8 mouse cellular contexts compared by ENCODE assay signal in genomic region chr12:51845261-51845660, GRCm38 (mm10). TPM values are rescaled to one million over a fixed set of nuclear protein-coding genes. Genes with fewer than 3 reads are reported as not detected.
A peak's percentile ranks its signal among the peaks of the same experiment; 100 is the strongest.
DNase-seq lines count a peak whose midpoint lies in the region; ATAC-seq and TF ChIP-seq lines count a peak whose summit lies in the region.

No protein-coding gene starts in this region.

- ATAC-seq in lung, postnatal 0 days = peak; percentile 1; the same call in 1 of the 2 replicates
- no peak; the same call in 1 of the 2 replicates for ATAC-seq in limb, embryonic 14.5 days (ENCODE audit: low FRiP score, low read depth)
- ATAC-seq in stomach, embryonic 15.5 days (ENCODE audit: insufficient read depth, low FRiP score, low read depth) = no peak

- no peaks in the 10 kb centered on the region for H3K27me3 ChIP-seq in lung, postnatal 0 days (replicated peaks; ENCODE audit: insufficient read depth, low read length)
- peaks cover 11% of the 10 kb centered on the region for H3K27me3 ChIP-seq in forebrain, embryonic 10.5 days (ENCODE audit: poor library complexity, severe bottlenecking)
- H3K27me3 ChIP-seq in limb, embryonic 14.5 days (ENCODE audit: control insufficient read depth, insufficient read depth, low read length) = no peaks in the 10 kb centered on the region
- no peaks in the 10 kb centered on the region for H3K27me3 ChIP-seq in stomach, embryonic 15.5 days (replicated peaks)

- TF ChIP-seq CTCF in lung, postnatal 0 days (IDR thresholded peaks at IDR 0.05) = no peak
- no peak for TF ChIP-seq CTCF in lung, adult 2 months (IDR thresholded peaks at IDR 0.05; ENCODE audit: insufficient read depth, low read length)

- DNase-seq in lung, postnatal 0 days (ENCODE audit: low spot score) = no peak
- DNase-seq in lung, adult 2 months = no peak
- no peak for DNase-seq in forebrain, embryonic 10.5 days (ENCODE audit: extremely low spot score, low spot score)
- DNase-seq in limb, embryonic 14.5 days (ENCODE audit: low spot score) = no peak
- DNase-seq in cerebellum, postnatal 14 days = no peak
- no peak for DNase-seq in layer of hippocampus, postnatal 10 days (ENCODE audit: low spot score in 2 of 2)
- DNase-seq in ovary, postnatal 10 days (ENCODE audit: low spot score) = no peak

- no peaks in the 10 kb centered on the region for H3K36me3 ChIP-seq in lung, postnatal 0 days (ENCODE audit: insufficient read depth, low read length)
- H3K36me3 ChIP-seq in forebrain, embryonic 10.5 days (replicated peaks) = no peaks in the 10 kb centered on the region
- no peaks in the 10 kb centered on the region for H3K36me3 ChIP-seq in limb, embryonic 14.5 days (ENCODE audit: control insufficient read depth, insufficient read depth, low read length)
- H3K36me3 ChIP-seq in stomach, embryonic 15.5 days = no peaks in the 10 kb centered on the region

- H3K27ac ChIP-seq in lung, postnatal 0 days (ENCODE audit: low read length) = peak overlapping the region; percentile 83; the same call in 1 of the 2 replicates
- peak overlapping the region; percentile 85 for H3K27ac ChIP-seq in forebrain, embryonic 10.5 days
- H3K27ac ChIP-seq in limb, embryonic 14.5 days (replicated peaks; ENCODE audit: low read depth, low read length) = 0 out of 2 replicates have a peak overlapping the region, but pooled peaks have one; percentile 76
- peak overlapping the region; percentile 95; the same call in 1 of the 2 replicates for H3K27ac ChIP-seq in stomach, embryonic 15.5 days

- no peak for TF ChIP-seq EP300 in lung, postnatal 0 days (IDR thresholded peaks at IDR 0.05)

- TF ChIP-seq POLR2A in lung, adult 2 months (IDR thresholded peaks at IDR 0.05; ENCODE audit: borderline replicate concordance, extremely low read depth, low read depth, low read length) = no peak
- no peak for TF ChIP-seq POLR2A in limb, embryonic 14.5 days (IDR thresholded peaks at IDR 0.05; ENCODE audit: borderline replicate concordance, extremely low read depth, insufficient read depth, insufficient read length)

- H3K4me1 ChIP-seq in lung, postnatal 0 days (ENCODE audit: insufficient read depth, low read depth, low read length) = peaks cover 2% of the 10 kb centered on the region; the same call in 1 of the 2 replicates
- peaks cover 9% of the 10 kb centered on the region for H3K4me1 ChIP-seq in lung, adult 2 months (ENCODE audit: control insufficient read depth, insufficient read depth, low read length)
- peaks cover 29% of the 10 kb centered on the region for H3K4me1 ChIP-seq in forebrain, embryonic 10.5 days
- H3K4me1 ChIP-seq in limb, embryonic 14.5 days (ENCODE audit: control insufficient read depth, insufficient read depth, low read length) = peaks cover 6% of the 10 kb centered on the region
- H3K4me1 ChIP-seq in stomach, embryonic 15.5 days = 0 out of 2 replicates have a peak, but pooled peaks cover 9% of the 10 kb centered on the region

- WGBS in lung, postnatal 0 days = 24% methylated on average over 1 of the region's 1 CpGs
- WGBS in lung, adult 2 months = 30% methylated on average over 1 of the region's 1 CpGs
- 34% methylated on average over 1 of the region's 1 CpGs for WGBS in forebrain, embryonic 10.5 days
- 23% methylated on average over 1 of the region's 1 CpGs for WGBS in limb, embryonic 14.5 days
- WGBS in stomach, embryonic 15.5 days = 23% methylated on average over 1 of the region's 1 CpGs

- no peak overlapping the region for H3K9ac ChIP-seq in lung, postnatal 0 days (replicated peaks; ENCODE audit: low read depth)
- H3K9ac ChIP-seq in limb, embryonic 14.5 days (ENCODE audit: low read depth, low read length, severe bottlenecking) = peak overlapping the region; percentile 66
- no peak overlapping the region for H3K9ac ChIP-seq in stomach, embryonic 15.5 days

- no peaks in the 10 kb centered on the region for H3K9me3 ChIP-seq in lung, postnatal 0 days (ENCODE audit: low read length)
- no peaks in the 10 kb centered on the region for H3K9me3 ChIP-seq in forebrain, embryonic 10.5 days
- H3K9me3 ChIP-seq in limb, embryonic 14.5 days (ENCODE audit: control insufficient read depth, low read length) = no peaks in the 10 kb centered on the region
- H3K9me3 ChIP-seq in stomach, embryonic 15.5 days = no peaks in the 10 kb centered on the region

- peak overlapping the region; percentile 42; the same call in 1 of the 2 replicates for H3K4me3 ChIP-seq in lung, postnatal 0 days (ENCODE audit: low read depth, low read length)
- no peak overlapping the region for H3K4me3 ChIP-seq in lung, adult 2 months (replicated peaks; ENCODE audit: extremely low read depth, low read depth, low read length)
- H3K4me3 ChIP-seq in forebrain, embryonic 10.5 days = peak overlapping the region; percentile 57
- H3K4me3 ChIP-seq in limb, embryonic 14.5 days (replicated peaks; ENCODE audit: low read length) = peak overlapping the region; percentile 58
- peak overlapping the region; percentile 55; the same call in 1 of the 2 replicates for H3K4me3 ChIP-seq in stomach, embryonic 15.5 days (replicated peaks)

- H3K4me2 ChIP-seq in lung, postnatal 0 days (replicated peaks; ENCODE audit: low read depth, low read length) = peak overlapping the region; percentile 56; the same call in 1 of the 2 replicates
- peak overlapping the region; percentile 63; the same call in 1 of the 2 replicates for H3K4me2 ChIP-seq in limb, embryonic 14.5 days (replicated peaks; ENCODE audit: low read depth, low read length, severe bottlenecking)
- H3K4me2 ChIP-seq in stomach, embryonic 15.5 days = peak overlapping the region; percentile 70

RNA-seq across cellular contexts. Expression of gene Hectd1, which starts 15.9 kb away (rescaled TPM):
- polyA plus RNA-seq in lung, postnatal 0 days (2015; fragmentation: Nextera tagmentation; extraction: Ambion mirVana) = 27.5 and 31.8 TPM in 2 replicates
- polyA plus RNA-seq in lung, adult 2 months (2012; rRNA removed) = 13.7 and 19.9 TPM in 2 replicates
- 30.9 and 32.3 TPM in 2 replicates for polyA plus RNA-seq in forebrain, embryonic 10.5 days (2016; fragmentation: Nextera tagmentation; extraction: Ambion mirVana)
- 32.8 and 35.8 TPM in 2 replicates for polyA plus RNA-seq in limb, embryonic 14.5 days (2012; rRNA removed)
- polyA plus RNA-seq in limb, embryonic 14.5 days (2014; fragmentation: Nextera tagmentation; extraction: Ambion mirVana) = 44.0 and 45.6 TPM in 2 replicates
- polyA plus RNA-seq in stomach, embryonic 15.5 days (2015; fragmentation: Nextera tagmentation; extraction: Ambion mirVana) = 38.3 and 40.7 TPM in 2 replicates
- 10 to 100 TPM; 87.0 to 87.2 TPM for total RNA-seq in layer of hippocampus, postnatal 10 days (2021)
